Mouse (Mus musculus): ENCODE measurements around the gene Cdh4.

- no peak for TF ChIP-seq CTCF (IDR thresholded peaks at IDR 0.05; ENCODE audit: borderline replicate concordance, insufficient read depth, low read depth, low read length)
- no peak for TF ChIP-seq POLR2A (IDR thresholded peaks at IDR 0.05; ENCODE audit: borderline replicate concordance, insufficient read depth, low read length)
Measured at GRCm38 (mm10) chr2:179767527-179767849, 325.3 kb downstream of the Cdh4 start.

All from cerebellum, adult 2 months (tissue).